Mouse (Mus musculus): ENCODE measurements around the gene D17H6S53E.

DNA sequence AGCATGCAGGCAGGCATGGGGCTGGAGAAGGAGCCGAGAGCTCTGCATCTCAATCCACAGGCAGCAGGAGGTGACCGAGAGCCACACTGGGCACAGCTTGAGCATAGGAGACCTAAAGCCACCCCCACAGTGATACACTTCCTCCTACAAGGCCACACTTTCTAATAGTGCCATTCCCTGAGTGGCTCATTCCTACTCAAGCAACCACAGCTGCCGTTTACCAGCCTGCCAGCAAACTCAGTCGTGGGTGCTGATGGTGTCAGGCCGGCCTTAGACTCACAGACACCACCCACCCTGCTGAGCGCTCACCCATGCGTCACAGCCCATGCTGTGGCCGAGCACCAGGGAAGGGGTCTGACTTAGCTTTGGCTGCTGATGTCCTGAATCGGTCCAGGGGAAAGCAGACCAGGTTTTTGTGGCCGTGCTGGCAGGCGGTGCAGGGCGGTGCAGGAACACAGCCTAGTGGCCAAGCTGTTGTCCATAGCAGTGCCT lies 29.0 kb upstream of the D17H6S53E start:
- TF ChIP-seq CTCF (IDR thresholded peaks at IDR 0.05) (no peak), EP300 (IDR thresholded peaks at IDR 0.05) (no peak)
